Mouse (Mus musculus) urinary bladder, postnatal 4 days (tissue): ENCODE results near the gene Pou2f2.

Source experiments
- DNase-seq, 2 experiments: peaks; one replicate each; pipeline ENCODE4 v3.0.0; 2021 to 2022; ENCODE audit warnings: low spot score in 2 of 2

The Pou2f2 gene

GRCm38 (mm10) chr7:25195148-25195547 lies 15.6 kb upstream of the Pou2f2 start:
- DNase-seq, result no peak

- DNase-seq, result no peak
Measured at GRCm38 (mm10) chr7:25192110-25192509, 12.6 kb upstream of the Pou2f2 start.

- DNase-seq, result no peak
Measured at GRCm38 (mm10) chr7:25190806-25191205, 11.3 kb upstream of the Pou2f2 start.

GRCm38 (mm10) chr7:25187662-25188650 lies 8.4 kb upstream of the Pou2f2 start:
- DNase-seq, result peak; percentile 70 to 89

GRCm38 (mm10) chr7:25184091-25184490 lies 4.6 kb upstream of the Pou2f2 start:
- DNase-seq, result no peak

GRCm38 (mm10) chr7:25181814-25182213 lies 2.3 kb upstream of the Pou2f2 start:
- no peak for DNase-seq

GRCm38 (mm10) chr7:25181331-25181790 lies 1.8 kb upstream of the Pou2f2 start:
- no peak for DNase-seq

- no peak for DNase-seq
Measured at GRCm38 (mm10) chr7:25180512-25180911, 986 bp upstream of the Pou2f2 start.

GRCm38 (mm10) chr7:25178787-25179605 lies 530 bp downstream of the Pou2f2 start:
- no peak for DNase-seq

GRCm38 (mm10) chr7:25178317-25178716 lies 1.2 kb downstream of the Pou2f2 start:
- no peak for DNase-seq

GRCm38 (mm10) chr7:25174343-25174742 lies 5.2 kb downstream of the Pou2f2 start:
- no peak for DNase-seq

GRCm38 (mm10) chr7:25172669-25173068 lies 6.9 kb downstream of the Pou2f2 start:
- no peak for DNase-seq

- DNase-seq, result no peak
Measured at GRCm38 (mm10) chr7:25170583-25170982, 8.9 kb downstream of the Pou2f2 start.

- no peak for DNase-seq
Measured at GRCm38 (mm10) chr7:25166106-25166505, 13.4 kb downstream of the Pou2f2 start.

- no peak for DNase-seq
Measured at GRCm38 (mm10) chr7:25156158-25156648, 23.3 kb downstream of the Pou2f2 start.

GRCm38 (mm10) chr7:25155469-25156157 lies 23.9 kb downstream of the Pou2f2 start:
- no peak for DNase-seq

GRCm38 (mm10) chr7:25154648-25155047 lies 24.9 kb downstream of the Pou2f2 start:
- no peak for DNase-seq

- no peak for DNase-seq
Measured at GRCm38 (mm10) chr7:25153841-25154240, 25.7 kb downstream of the Pou2f2 start.

- DNase-seq, result no peak
Measured at GRCm38 (mm10) chr7:25151916-25152556, 27.5 kb downstream of the Pou2f2 start.

- no peak for DNase-seq
Measured at GRCm38 (mm10) chr7:25151009-25151408, 28.5 kb downstream of the Pou2f2 start.

- no peak for DNase-seq
Measured at GRCm38 (mm10) chr7:25150151-25150663, 29.3 kb downstream of the Pou2f2 start.
